Mouse (Mus musculus): ENCODE measurements around the gene Rhbdl1. TPM values are rescaled to one million over a fixed set of nuclear protein-coding genes. Genes with fewer than 3 reads are reported as not detected.

The Rhbdl1 gene
- 10 to 100 TPM; 14.7 to 79.0 (median 33.0) TPM for total RNA-seq (2022)

GRCm38 (mm10) chr17:25837076-25837410, at the start of gene Rhbdl1:
Gene Rhbdl1, minus strand, starts transcription at chr17:25837295.
- peak; percentile 84 for DNase-seq

- DNase-seq: no peak
These were observed 49.7 kb upstream of the Rhbdl1 start for GRCm38 (mm10) chr17:25886806-25887205.

GRCm38 (mm10) chr17:25885636-25886035, 48.5 kb upstream of the Rhbdl1 start:
- DNase-seq: no peak

- no peak for DNase-seq
These were observed 46.7 kb upstream of the Rhbdl1 start for GRCm38 (mm10) chr17:25883824-25884223.

GRCm38 (mm10) chr17:25883268-25883667, 46.2 kb upstream of the Rhbdl1 start:
- no peak for DNase-seq

- peak; percentile 24 for DNase-seq
These were observed 45.2 kb upstream of the Rhbdl1 start for GRCm38 (mm10) chr17:25882306-25882705.

- no peak for DNase-seq
These were observed 44.6 kb upstream of the Rhbdl1 start for GRCm38 (mm10) chr17:25881691-25882090.

- peak; percentile 28 for DNase-seq
These were observed 44.0 kb upstream of the Rhbdl1 start for GRCm38 (mm10) chr17:25880913-25881641.

GRCm38 (mm10) chr17:25880196-25880910, 43.3 kb upstream of the Rhbdl1 start, which contains the start of gene Wfikkn1:
Gene Wfikkn1, minus strand, starts transcription at chr17:25880858.
- DNase-seq: no peak

- DNase-seq: peak; percentile 13
These were observed 42.7 kb upstream of the Rhbdl1 start for GRCm38 (mm10) chr17:25879750-25880149.

- no peak for DNase-seq
These were observed 42.2 kb upstream of the Rhbdl1 start for GRCm38 (mm10) chr17:25879261-25879660.

- no peak for DNase-seq
These were observed 41.6 kb upstream of the Rhbdl1 start for GRCm38 (mm10) chr17:25878611-25879180.

- DNase-seq: no peak
These were observed 40.9 kb upstream of the Rhbdl1 start for GRCm38 (mm10) chr17:25877741-25878610.

GRCm38 (mm10) chr17:25877025-25877424, 39.9 kb upstream of the Rhbdl1 start:
- no peak for DNase-seq

GRCm38 (mm10) chr17:25876347-25876915, 39.3 kb upstream of the Rhbdl1 start:
- no peak for DNase-seq

- DNase-seq: peak; percentile 86
These were observed 38.4 kb upstream of the Rhbdl1 start for GRCm38 (mm10) chr17:25875171-25876136.

GRCm38 (mm10) chr17:25874721-25875170, 37.7 kb upstream of the Rhbdl1 start, which contains the start of gene Mettl26:
Gene Mettl26, plus strand, starts transcription at chr17:25875074.
- DNase-seq: peak; percentile 86

GRCm38 (mm10) chr17:25874148-25874720, 37.1 kb upstream of the Rhbdl1 start:
- no peak for DNase-seq

- no peak for DNase-seq
These were observed 36.5 kb upstream of the Rhbdl1 start for GRCm38 (mm10) chr17:25873405-25874147.

GRCm38 (mm10) chr17:25872676-25873075, 35.6 kb upstream of the Rhbdl1 start:
- DNase-seq: no peak

Data from adrenal gland, adult 8-10 months (tissue).